Mouse (Mus musculus): Measurements from ENCODE around the gene Smyd3. TPM values are rescaled to one million over a fixed set of nuclear protein-coding genes. Genes with fewer than 3 reads are reported as not detected.
A peak's percentile ranks its signal among the peaks of the same experiment; 100 is the strongest.
"Not testable (repeated sequence)": the region's sequence is repeated elsewhere in the genome, so short reads cannot be mapped to it uniquely, and the experiment has no call there.

The Smyd3 gene
- polyA plus RNA-seq, 1 experiment from 2014 or later: 26.3 TPM

DNA sequence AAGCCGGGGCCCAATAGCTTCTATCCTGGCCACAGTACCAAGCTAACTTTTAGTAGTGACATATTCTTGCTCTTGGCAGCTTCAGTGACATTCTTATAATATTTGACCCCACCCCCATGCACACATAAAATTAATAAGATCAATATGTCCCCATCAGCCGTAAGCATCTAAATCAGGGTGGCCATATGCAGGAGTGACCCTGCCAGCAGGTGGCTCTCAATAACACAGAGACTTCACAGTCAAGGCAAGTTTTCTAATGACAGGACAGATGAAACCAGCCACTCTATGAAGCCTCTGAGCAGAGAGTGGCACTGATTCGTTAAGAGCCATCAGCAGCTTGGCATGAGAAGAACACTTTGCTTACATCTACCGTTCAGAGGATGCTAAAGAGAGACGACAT is 204.2 kb downstream of the Smyd3 start:
- Histone ChIP-seq H3K36me3 (replicated peaks; ENCODE audit: control insufficient read depth, insufficient read depth, low read depth, low read length) (no peaks in the 10 kb centered on the region), H3K27ac (replicated peaks; ENCODE audit: low read depth, low read length) (no peak overlapping the region), H3K4me1 (ENCODE audit: control insufficient read depth, insufficient read depth, low read length) (no peaks in the 10 kb centered on the region), H3K4me3 (ENCODE audit: low read depth, low read length) (no peak overlapping the region), H3K9me3 (replicated peaks; ENCODE audit: control insufficient read depth, low read length) (no peaks in the 10 kb centered on the region), H3K4me2 (ENCODE audit: low read depth, low read length) (no peak overlapping the region), H3K9ac (replicated peaks; ENCODE audit: low read length) (no peak overlapping the region), H3K27me3 (ENCODE audit: control insufficient read depth, insufficient read depth, low read length) (no peaks in the 10 kb centered on the region)
- DNase-seq (ENCODE audit: low spot score) (no peak), ATAC-seq (replicated peaks; ENCODE audit: insufficient number of reproducible peaks, low FRiP score, low TSS enrichment, low read depth) (no peak)
- 80% methylated on average over 5 of the region's 5 CpGs for WGBS

GRCm38 (mm10) chr1:179309487-179309886 is 208.4 kb downstream of the Smyd3 start:
- no peak overlapping the region for H3K4me2 ChIP-seq (ENCODE audit: low read depth, low read length)
- no peak overlapping the region for H3K27ac ChIP-seq (replicated peaks; ENCODE audit: low read depth, low read length)
- H3K36me3 ChIP-seq (replicated peaks; ENCODE audit: control insufficient read depth, insufficient read depth, low read depth, low read length): no peaks in the 10 kb centered on the region
- H3K4me3 ChIP-seq (ENCODE audit: low read depth, low read length): no peak overlapping the region
- H3K27me3 ChIP-seq (ENCODE audit: control insufficient read depth, insufficient read depth, low read length): no peaks in the 10 kb centered on the region
- no peaks in the 10 kb centered on the region for H3K4me1 ChIP-seq (ENCODE audit: control insufficient read depth, insufficient read depth, low read length)
- no peak for ATAC-seq (replicated peaks; ENCODE audit: insufficient number of reproducible peaks, low FRiP score, low TSS enrichment, low read depth)
- WGBS: 74% methylated on average over 5 of the region's 5 CpGs
- DNase-seq (ENCODE audit: low spot score): no peak
- no peak overlapping the region for H3K9ac ChIP-seq (replicated peaks; ENCODE audit: low read length)
- H3K9me3 ChIP-seq (replicated peaks; ENCODE audit: control insufficient read depth, low read length): no peaks in the 10 kb centered on the region

DNA sequence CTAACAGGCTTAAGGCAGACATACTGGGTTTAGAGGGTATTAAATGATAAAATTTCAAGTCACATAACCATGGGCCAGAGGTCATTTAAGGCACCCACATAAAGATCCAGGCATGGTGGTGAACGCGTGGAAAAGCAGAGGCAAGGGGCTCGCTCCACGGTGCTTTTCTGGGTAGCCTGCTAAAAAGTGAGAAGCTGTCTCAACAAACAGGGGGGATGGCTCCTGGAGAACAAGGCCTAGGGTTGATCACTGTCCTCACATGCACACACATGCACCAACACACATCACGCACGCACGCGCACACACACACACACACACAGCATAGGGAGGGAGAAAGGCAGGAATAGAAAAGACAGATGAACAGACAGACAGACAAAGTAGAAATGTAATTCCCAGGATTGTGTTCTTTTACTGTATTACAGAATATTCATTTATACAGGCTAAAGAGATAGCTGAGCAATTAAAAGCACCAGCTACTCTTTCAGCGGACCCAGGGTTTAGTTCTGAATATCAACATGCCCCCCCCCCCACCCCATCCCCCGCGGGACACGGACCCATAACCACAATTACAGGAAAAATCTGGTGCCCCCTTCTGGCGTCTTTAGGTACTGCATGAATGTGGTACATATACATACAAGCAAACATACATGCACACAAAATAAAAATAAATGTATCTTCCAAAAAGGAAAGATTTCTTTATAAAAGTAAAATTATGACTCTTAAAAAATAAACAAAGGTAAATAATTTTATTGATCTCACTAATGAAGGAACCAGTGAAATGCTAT is 215.2 kb downstream of the Smyd3 start:
- Histone ChIP-seq H3K4me2 (ENCODE audit: low read depth, low read length) (no peak overlapping the region), H3K9ac (replicated peaks; ENCODE audit: low read length) (no peak overlapping the region), H3K4me1 (ENCODE audit: control insufficient read depth, insufficient read depth, low read length) (no peaks in the 10 kb centered on the region), H3K36me3 (replicated peaks; ENCODE audit: control insufficient read depth, insufficient read depth, low read depth, low read length) (no peaks in the 10 kb centered on the region), H3K27me3 (ENCODE audit: control insufficient read depth, insufficient read depth, low read length) (no peaks in the 10 kb centered on the region), H3K27ac (replicated peaks; ENCODE audit: low read depth, low read length) (no peak overlapping the region), H3K9me3 (replicated peaks; ENCODE audit: control insufficient read depth, low read length) (no peaks in the 10 kb centered on the region), H3K4me3 (ENCODE audit: low read depth, low read length) (no peak overlapping the region)
- ATAC-seq (replicated peaks; ENCODE audit: insufficient number of reproducible peaks, low FRiP score, low TSS enrichment, low read depth): no peak
- peak; percentile 14 for DNase-seq (ENCODE audit: low spot score)
- 85% methylated on average over 13 of the region's 13 CpGs for WGBS

DNA sequence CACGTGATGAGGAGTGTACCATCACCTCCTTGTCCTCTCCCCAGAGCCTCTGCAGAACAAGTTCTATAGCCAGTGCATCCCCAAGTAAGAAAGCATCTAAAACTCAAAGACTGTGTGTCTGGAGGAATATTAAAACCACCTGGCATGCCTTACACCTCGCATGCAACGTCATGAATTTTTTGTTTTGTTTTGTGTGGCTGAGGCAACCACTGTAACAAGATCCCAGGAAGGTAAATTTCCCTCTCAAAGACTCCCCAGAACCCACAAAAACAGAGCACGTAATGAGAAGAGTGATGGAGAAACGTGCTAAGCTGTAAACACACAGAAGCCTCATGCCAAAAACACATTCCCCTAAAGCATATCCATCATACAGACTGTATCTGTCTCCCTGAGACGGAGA is 222.2 kb downstream of the Smyd3 start:
- H3K9me3 ChIP-seq (replicated peaks; ENCODE audit: control insufficient read depth, low read length): no peaks in the 10 kb centered on the region
- DNase-seq (ENCODE audit: low spot score): peak; percentile 59

DNA sequence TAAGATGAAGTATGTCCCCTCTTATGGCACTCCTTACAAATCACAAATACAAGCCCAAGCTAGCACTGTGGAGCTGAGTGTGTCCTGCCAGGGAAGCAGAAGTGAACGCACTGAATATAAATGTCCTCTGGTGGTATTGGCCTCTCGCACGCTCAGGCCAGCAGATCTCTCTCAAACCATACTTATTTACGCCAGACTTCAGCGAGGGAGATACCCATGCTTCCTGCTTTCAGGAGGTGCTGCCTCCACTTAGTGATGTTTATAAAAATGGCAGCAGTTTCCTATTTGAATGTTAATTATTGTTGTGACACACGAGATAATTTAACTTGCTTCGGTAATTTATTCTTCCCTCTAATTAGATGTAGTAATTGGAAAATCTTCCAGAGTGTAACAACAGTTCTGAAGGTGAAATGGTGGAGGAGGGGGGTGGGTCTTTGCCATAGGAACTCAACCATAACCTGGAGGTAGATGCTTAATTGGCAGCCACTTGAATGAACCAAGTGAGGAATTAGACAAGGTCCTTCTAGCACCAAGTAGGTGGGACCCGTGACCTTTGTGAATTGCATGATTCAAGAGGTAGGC is 224.0 kb downstream of the Smyd3 start:
- DNase-seq (ENCODE audit: low spot score) (no peak), ATAC-seq (replicated peaks; ENCODE audit: insufficient number of reproducible peaks, low FRiP score, low TSS enrichment, low read depth) (no peak)
- Histone ChIP-seq H3K4me2 (ENCODE audit: low read depth, low read length) (no peak overlapping the region), H3K36me3 (replicated peaks; ENCODE audit: control insufficient read depth, insufficient read depth, low read depth, low read length) (no peaks in the 10 kb centered on the region), H3K27me3 (ENCODE audit: control insufficient read depth, insufficient read depth, low read length) (no peaks in the 10 kb centered on the region), H3K9ac (replicated peaks; ENCODE audit: low read length) (no peak overlapping the region), H3K4me1 (ENCODE audit: control insufficient read depth, insufficient read depth, low read length) (no peaks in the 10 kb centered on the region), H3K9me3 (replicated peaks; ENCODE audit: control insufficient read depth, low read length) (no peaks in the 10 kb centered on the region), H3K27ac (replicated peaks; ENCODE audit: low read depth, low read length) (no peak overlapping the region), H3K4me3 (ENCODE audit: low read depth, low read length) (no peak overlapping the region)
- 85% methylated on average over 8 of the region's 8 CpGs for WGBS

More for the DNA sequence above, 222.2 kb downstream of the Smyd3 start:
- Histone ChIP-seq H3K9ac (replicated peaks; ENCODE audit: low read length) (no peak overlapping the region), H3K4me3 (ENCODE audit: low read depth, low read length) (no peak overlapping the region), H3K4me2 (ENCODE audit: low read depth, low read length) (no peak overlapping the region), H3K27me3 (ENCODE audit: control insufficient read depth, insufficient read depth, low read length) (no peaks in the 10 kb centered on the region), H3K36me3 (replicated peaks; ENCODE audit: control insufficient read depth, insufficient read depth, low read depth, low read length) (no peaks in the 10 kb centered on the region), H3K4me1 (ENCODE audit: control insufficient read depth, insufficient read depth, low read length) (no peaks in the 10 kb centered on the region), H3K27ac (replicated peaks; ENCODE audit: low read depth, low read length) (no peak overlapping the region)
- no peak for ATAC-seq (replicated peaks; ENCODE audit: insufficient number of reproducible peaks, low FRiP score, low TSS enrichment, low read depth)
- WGBS: 53% methylated on average over 6 of the region's 6 CpGs

DNA sequence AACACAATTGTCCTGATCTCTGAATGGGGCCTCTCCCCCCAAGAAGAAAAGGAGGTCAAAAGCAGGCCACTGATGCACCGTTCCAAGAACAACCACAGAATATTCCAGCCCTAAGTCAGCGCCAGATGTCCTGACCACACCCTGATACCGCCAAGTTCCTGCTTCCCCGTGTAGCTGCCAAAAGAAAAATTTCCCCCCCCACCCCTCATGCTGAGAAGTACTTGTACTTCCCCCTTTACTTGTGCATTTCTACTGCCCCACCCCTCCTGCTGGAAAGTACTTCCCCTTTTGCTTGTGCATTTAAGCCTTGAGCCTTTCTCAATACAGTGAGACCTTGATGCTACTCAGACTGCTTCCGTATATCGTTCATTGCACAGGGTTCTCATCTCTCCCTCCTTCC is 227.7 kb downstream of the Smyd3 start:
- not testable (repeated sequence) for H3K9me3 ChIP-seq (replicated peaks; ENCODE audit: control insufficient read depth, low read length); H3K4me2 ChIP-seq (ENCODE audit: low read depth, low read length); DNase-seq (ENCODE audit: low spot score); H3K9ac ChIP-seq (replicated peaks; ENCODE audit: low read length); H3K4me1 ChIP-seq (ENCODE audit: control insufficient read depth, insufficient read depth, low read length); H3K27me3 ChIP-seq (ENCODE audit: control insufficient read depth, insufficient read depth, low read length); ATAC-seq (replicated peaks; ENCODE audit: insufficient number of reproducible peaks, low FRiP score, low TSS enrichment, low read depth); H3K4me3 ChIP-seq (ENCODE audit: low read depth, low read length); H3K27ac ChIP-seq (replicated peaks; ENCODE audit: low read depth, low read length); H3K36me3 ChIP-seq (replicated peaks; ENCODE audit: control insufficient read depth, insufficient read depth, low read depth, low read length)
- WGBS: 88% methylated on average over 6 of the region's 6 CpGs

DNA sequence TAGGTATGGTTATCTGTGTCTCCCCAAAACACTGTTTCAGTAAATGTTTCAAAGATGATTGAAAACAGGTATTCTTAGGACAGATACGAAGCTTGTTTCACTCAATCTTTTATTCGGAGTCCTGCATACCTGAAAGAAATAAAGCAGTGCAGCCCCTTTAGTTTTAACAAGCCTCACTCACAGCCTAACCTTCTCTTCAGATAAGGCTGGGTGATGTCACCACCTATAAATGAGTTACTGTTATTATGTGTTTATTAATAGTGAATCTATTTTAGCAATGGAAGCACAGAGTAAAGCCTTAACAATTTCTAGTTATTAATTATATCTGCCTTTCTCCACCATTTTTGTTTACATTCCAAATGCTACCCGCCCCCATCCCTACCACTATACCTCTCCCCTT is 228.1 kb downstream of the Smyd3 start:
- ATAC-seq (replicated peaks; ENCODE audit: insufficient number of reproducible peaks, low FRiP score, low TSS enrichment, low read depth) (no peak), DNase-seq (ENCODE audit: low spot score) (no peak)
- Histone ChIP-seq H3K27me3 (ENCODE audit: control insufficient read depth, insufficient read depth, low read length) (no peaks in the 10 kb centered on the region), H3K4me2 (ENCODE audit: low read depth, low read length) (no peak overlapping the region), H3K4me1 (ENCODE audit: control insufficient read depth, insufficient read depth, low read length) (no peaks in the 10 kb centered on the region), H3K4me3 (ENCODE audit: low read depth, low read length) (no peak overlapping the region), H3K9ac (replicated peaks; ENCODE audit: low read length) (no peak overlapping the region), H3K27ac (replicated peaks; ENCODE audit: low read depth, low read length) (no peak overlapping the region), H3K36me3 (replicated peaks; ENCODE audit: control insufficient read depth, insufficient read depth, low read depth, low read length) (no peaks in the 10 kb centered on the region), H3K9me3 (replicated peaks; ENCODE audit: control insufficient read depth, low read length) (no peaks in the 10 kb centered on the region)
- 85% methylated on average over 3 of the region's 3 CpGs for WGBS

GRCm38 (mm10) chr1:179286748-179287147 is 231.1 kb downstream of the Smyd3 start:
- Histone ChIP-seq H3K4me1 (ENCODE audit: control insufficient read depth, insufficient read depth, low read length) (no peaks in the 10 kb centered on the region), H3K4me3 (ENCODE audit: low read depth, low read length) (no peak overlapping the region), H3K4me2 (ENCODE audit: low read depth, low read length) (no peak overlapping the region), H3K9ac (replicated peaks; ENCODE audit: low read length) (no peak overlapping the region), H3K27me3 (ENCODE audit: control insufficient read depth, insufficient read depth, low read length) (no peaks in the 10 kb centered on the region), H3K27ac (replicated peaks; ENCODE audit: low read depth, low read length) (no peak overlapping the region), H3K9me3 (replicated peaks; ENCODE audit: control insufficient read depth, low read length) (no peaks in the 10 kb centered on the region), H3K36me3 (replicated peaks; ENCODE audit: control insufficient read depth, insufficient read depth, low read depth, low read length) (no peaks in the 10 kb centered on the region)
- ATAC-seq (replicated peaks; ENCODE audit: insufficient number of reproducible peaks, low FRiP score, low TSS enrichment, low read depth): no peak
- no peak for DNase-seq (ENCODE audit: low spot score)
- 83% methylated on average over 6 of the region's 6 CpGs for WGBS
